In genomic region chr11:90637440-90638311, GRCm38 (mm10) we compare ENCODE assay signal across 8 mouse cellular contexts. TPM values are rescaled to one million over a fixed set of nuclear protein-coding genes. Genes with fewer than 3 reads are reported as not detected.
DNase-seq lines count a peak whose midpoint lies in the region; ATAC-seq lines count a peak whose summit lies in the region.

TSS of gene Stxbp4 (minus strand) at chr11:90638084.
TSS of gene Cox11 (plus strand) at chr11:90638173.

- H3K36me3 ChIP-seq in hindbrain, embryonic 14.5 days (replicated peaks; ENCODE audit: control insufficient read depth, insufficient read depth), result peaks cover 17% of the 10 kb centered on the region

- H3K9ac ChIP-seq in hindbrain, embryonic 14.5 days, result peak within 1 kb of the TSS; percentile 94

- peak; percentile 96 for ATAC-seq in hindbrain, embryonic 14.5 days (ENCODE audit: low FRiP score)

- no peaks in the 10 kb centered on the region for H3K27me3 ChIP-seq in hindbrain, embryonic 14.5 days (ENCODE audit: control insufficient read depth, insufficient read depth, low read length)

- under 1% methylated on average over 48 of the region's 48 CpGs for WGBS in hindbrain, embryonic 14.5 days

- H3K27ac ChIP-seq in hindbrain, embryonic 14.5 days, result peak within 1 kb of the TSS; percentile 94

- H3K4me3 ChIP-seq in hindbrain, embryonic 14.5 days (replicated peaks; ENCODE audit: low read length), result peak within 1 kb of the TSS; percentile 86

- H3K4me1 ChIP-seq in hindbrain, embryonic 14.5 days (replicated peaks; ENCODE audit: control insufficient read depth, insufficient read depth, low read length), result peaks cover 18% of the 10 kb centered on the region

- H3K4me2 ChIP-seq in hindbrain, embryonic 14.5 days (replicated peaks), result peak within 1 kb of the TSS; percentile 59

- peak; percentile 96 for DNase-seq in R1 (ENCODE audit: low read depth, low spot score)
- peak; percentile 96 to 98 for DNase-seq in cerebellum, postnatal 25 days
- DNase-seq in frontal cortex, postnatal 25 days (ENCODE audit: low spot score in 2 of 2), result peak; percentile 90 to 93
- peak; percentile 98 for DNase-seq in hindbrain, embryonic 14.5 days (ENCODE audit: low spot score)
- peak; percentile 92 to 93 for DNase-seq in layer of hippocampus, postnatal 36 days
- peak; percentile 95 for DNase-seq in lung, postnatal 36 days
- peak; percentile 98 for DNase-seq in retina, postnatal 1 day
- peak; percentile 86 to 89 for DNase-seq in urinary bladder, adult 18-20 months (ENCODE audit: low spot score in 2 of 2)

- no peaks in the 10 kb centered on the region for H3K9me3 ChIP-seq in hindbrain, embryonic 14.5 days (ENCODE audit: control insufficient read depth, low read length)

RNA-seq across cellular contexts. Expression of gene Stxbp4, which starts in this region (rescaled TPM):
- 18.8 and 19.4 TPM in 2 replicates for polyA plus RNA-seq in hindbrain, embryonic 14.5 days (2014; fragmentation: Nextera tagmentation; extraction: Ambion mirVana)
- total RNA-seq in layer of hippocampus, postnatal 36 days (2021), result 10 to 100 TPM; 14.6 to 15.1 TPM

RNA-seq across cellular contexts. Expression of gene Cox11, which starts in this region (rescaled TPM):
- polyA plus RNA-seq in hindbrain, embryonic 14.5 days (2014; fragmentation: Nextera tagmentation; extraction: Ambion mirVana), result 28.4 and 31.5 TPM in 2 replicates
- total RNA-seq in layer of hippocampus, postnatal 36 days (2021), result 10 to 100 TPM; 25.5 to 27.5 TPM

Comparison
In these comparisons a context has a peak if more than half of its experiments do, and no peak if none do; other contexts are left out.
1. Peak in every context shown above with its lines: DNase-seq, ATAC-seq, H3K4me3 ChIP-seq and H3K27ac ChIP-seq.